In the genomic region with DNA sequence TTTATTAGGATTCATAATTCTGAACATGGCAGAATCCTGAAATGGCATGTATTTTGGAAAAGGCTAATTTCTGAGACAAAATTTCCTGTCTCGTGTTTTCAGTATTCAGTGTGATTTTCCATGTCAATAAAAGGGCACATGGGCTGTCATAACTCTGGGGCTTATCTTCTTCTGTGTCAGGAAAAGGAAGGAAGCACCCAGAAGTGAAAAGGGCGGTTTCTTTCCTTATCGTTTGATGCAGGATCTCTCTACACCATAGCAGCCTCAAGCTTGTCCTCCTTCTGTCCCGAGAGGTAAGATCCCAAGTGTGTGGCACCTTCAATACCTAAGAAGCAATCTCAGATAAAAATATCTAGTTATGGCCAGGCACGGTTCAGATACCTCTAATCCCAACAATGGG, we compare ENCODE assay signal across 11 mouse cellular contexts.
"Had no signal": no experiment of that assay in that cellular context is flagged by ENCODE, and none has a peak within 500 bp of the region (broad histone marks: within the 10 kb centered on the region; RNA-seq: fewer than 3 reads in every experiment).

No protein-coding gene starts in this region.

- H3K4me1 ChIP-seq: limb, embryonic 13.5 days; midbrain, embryonic 12.5 days had no signal

- H3K9me3 ChIP-seq: limb, embryonic 13.5 days; megakaryocyte, embryonic 14.5 days; midbrain, embryonic 12.5 days had no signal

- H3K9ac ChIP-seq: limb, embryonic 13.5 days; midbrain, embryonic 12.5 days had no signal

- H3K36me3 ChIP-seq: midbrain, embryonic 12.5 days had no signal

- ATAC-seq: midbrain, embryonic 16.5 days had no signal

- DNase-seq: kidney, adult 18-20 months; kidney, postnatal 14 days; left cerebral cortex, postnatal 4 days; lung, adult 18-20 months; lung, postnatal 36 days; right cerebral cortex, postnatal 14 days; thymus, postnatal 14 days had no signal

- H3K27ac ChIP-seq: limb, embryonic 13.5 days; midbrain, embryonic 12.5 days had no signal

- H3K4me3 ChIP-seq: limb, embryonic 13.5 days; megakaryocyte, embryonic 14.5 days; midbrain, embryonic 12.5 days had no signal

- H3K4me2 ChIP-seq: limb, embryonic 13.5 days; midbrain, embryonic 12.5 days had no signal

- H3K27me3 ChIP-seq: limb, embryonic 13.5 days; megakaryocyte, embryonic 14.5 days; midbrain, embryonic 12.5 days had no signal
